Mouse (Mus musculus) induced T-regulatory cell, adult 2 months (primary cell): ENCODE measurements at regions not wholly inside any gene's neighbourhood (a gene's known extent, or its start where the extent isn't known, plus 50 kb on each side); places are given as distances from the start of the nearest gene placed in this dataset.
"Not testable (repeated sequence)": the region's sequence is repeated elsewhere in the genome, so short reads cannot be mapped to it uniquely, and the experiment has no call there.

Source experiments
- DNase-seq: peaks from one replicate; pipeline ENCODE4 v3.0.0-alpha.2; 2012; ENCODE audit warnings: low read depth

GRCm38 (mm10) chr10:51397016-51397415 is 83.4 kb upstream of the Gm49339 start:
- not testable (repeated sequence) for DNase-seq

- peak; percentile 66 for DNase-seq
Measured at GRCm38 (mm10) chr10:51405141-51405540, 75.3 kb upstream of the Gm49339 start.

GRCm38 (mm10) chr10:51412795-51413194 is 67.6 kb upstream of the Gm49339 start:
- no peak for DNase-seq

GRCm38 (mm10) chr10:51414512-51414911 is 65.9 kb upstream of the Gm49339 start:
- DNase-seq = no peak

- no peak for DNase-seq
Measured at GRCm38 (mm10) chr10:51416723-51417122, 63.7 kb upstream of the Gm49339 start.

GRCm38 (mm10) chr10:51417221-51417911 is 63.0 kb upstream of the Gm49339 start:
- no peak for DNase-seq

GRCm38 (mm10) chr10:51418550-51418949 is 61.9 kb upstream of the Gm49339 start:
- no peak for DNase-seq

- peak; percentile 10 for DNase-seq
Measured at GRCm38 (mm10) chr10:51422501-51422900, 57.9 kb upstream of the Gm49339 start.
